Mouse (Mus musculus) heart, postnatal 0 days (tissue): ENCODE data around the gene Rtn4.

ENCODE experiments used
- CTCF ChIP-seq: IDR thresholded peaks from 2 replicates; pipeline ENCODE4 v1.5.1; 2016; ENCODE audit warnings: antibody characterized with exemption, control low read depth, low read depth
- EP300 ChIP-seq: IDR thresholded peaks from 2 replicates; pipeline ENCODE4 v1.6.1; 2016; ENCODE audit warnings: antibody characterized with exemption, low read depth

DNA sequence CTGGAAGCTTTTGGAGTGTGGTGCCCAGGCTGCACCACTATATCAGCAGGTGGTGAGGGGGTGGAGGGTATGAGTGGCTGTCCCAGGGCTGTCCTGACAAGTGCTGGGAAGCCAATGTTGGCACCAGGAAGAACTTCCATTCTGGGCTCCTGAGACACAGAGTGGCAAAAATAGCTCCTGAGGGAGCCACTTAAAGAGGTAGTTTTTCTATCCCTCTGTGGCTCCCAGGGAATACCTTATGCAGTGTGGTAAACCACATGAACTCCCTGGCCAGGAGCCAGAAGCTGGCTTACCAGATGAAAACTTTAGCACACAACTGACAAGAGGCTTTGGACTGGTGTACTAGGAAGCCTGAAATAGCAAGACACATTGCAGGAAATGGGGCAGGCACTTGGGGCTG is 85.2 kb downstream of the Rtn4 start:
- TF ChIP-seq EP300 (peak; percentile 71; the same call in 1 of the 2 replicates), CTCF (no peak)
